Mouse (Mus musculus): Measurements from ENCODE around the gene Aebp2.

DNA sequence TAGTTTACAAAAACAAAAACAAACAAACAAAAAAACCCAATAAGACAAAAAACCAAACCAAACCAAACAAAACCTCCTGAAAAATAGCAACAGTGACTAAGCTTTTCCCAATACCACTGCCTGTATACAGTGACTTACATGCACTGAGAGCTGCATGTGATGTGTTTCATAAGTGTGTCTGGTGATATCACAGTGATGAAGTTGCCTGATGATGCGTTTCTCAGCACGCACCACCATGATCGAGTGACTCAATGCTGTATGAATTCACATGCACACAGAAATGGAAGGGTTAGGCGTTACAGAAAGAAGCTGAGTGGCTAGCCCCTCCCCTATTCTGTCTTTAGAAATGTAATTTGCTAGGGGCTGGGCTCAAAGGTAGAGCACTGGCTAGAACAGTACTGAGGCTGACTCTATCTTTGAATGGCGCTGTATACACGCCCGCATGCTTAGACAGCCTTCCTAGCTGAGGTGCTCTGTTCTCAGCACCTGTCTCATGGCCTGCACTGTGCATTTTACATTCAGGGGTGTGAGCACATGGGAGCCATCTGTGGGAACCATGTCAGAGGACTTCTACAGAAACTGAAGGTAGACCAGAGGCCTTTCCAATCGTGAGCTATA lies 44.9 kb downstream of the Aebp2 start:
- TF ChIP-seq CTCF (IDR thresholded peaks at IDR 0.05; ENCODE audit: borderline replicate concordance, insufficient read depth, low read length) = no peak
- no peak for TF ChIP-seq POLR2A (IDR thresholded peaks at IDR 0.05; ENCODE audit: low read depth, low read length)

Data from embryonic fibroblast, embryonic 13.5 days (primary cell).